Mouse (Mus musculus) forebrain, embryonic 14.5 days (tissue): ENCODE results near the gene Relb. TPM values are rescaled to one million over a fixed set of nuclear protein-coding genes. Genes with fewer than 3 reads are reported as not detected.

Experiments used
- ATAC-seq: fragments of 200-750 bp; cut with Nextera tagmentation; 2 replicates; pipeline ENCODE4 v1.8.0; 2017; ENCODE audit warnings: mild to moderate bottlenecking, moderate library complexity
- DNase-seq: peaks from one replicate; pipeline ENCODE4 v3.0.0-alpha.2; 2015; ENCODE audit warnings: low spot score
- H3K27ac ChIP-seq: fragments of 300-500 bp; sonication (generic); 2 replicates; pipeline ENCODE4 v1.5.1; 2014; ENCODE audit warnings: low read depth, mild to moderate bottlenecking, control low read depth, low read length, moderate library complexity
- H3K27me3 ChIP-seq: fragments of 300-500 bp; sonication (generic); replicated peaks from 2 replicates; pipeline ENCODE4 v1.6.1; 2014; ENCODE audit warnings: low read length, control low read depth, mixed read lengths; ENCODE audit not compliant: control insufficient read depth, insufficient read depth
- H3K36me3 ChIP-seq: fragments of 300-500 bp; sonication (generic); 2 replicates; pipeline ENCODE4 v1.6.1; 2014; ENCODE audit warnings: low read length, control low read depth; ENCODE audit not compliant: control insufficient read depth, insufficient read depth
- H3K4me1 ChIP-seq: fragments of 300-500 bp; sonication (generic); 2 replicates; pipeline ENCODE4 v1.6.1; 2014; ENCODE audit warnings: antibody characterized with exemption, low read length, control low read depth; ENCODE audit not compliant: control insufficient read depth, insufficient read depth
- H3K4me2 ChIP-seq: fragments of 300-500 bp; sonication (generic); 2 replicates; pipeline ENCODE4 v1.6.1; 2014; ENCODE audit warnings: mild to moderate bottlenecking, control low read depth, low read length
- H3K4me3 ChIP-seq: fragments of 300-500 bp; sonication (generic); 2 replicates; pipeline ENCODE4 v1.5.1; 2014; ENCODE audit warnings: low read depth, low read length, control low read depth
- H3K9ac ChIP-seq: fragments of 300-500 bp; sonication (generic); 2 replicates; pipeline ENCODE4 v1.6.1; 2014; ENCODE audit warnings: mild to moderate bottlenecking, low read length, control low read depth, moderate library complexity
- H3K9me3 ChIP-seq: fragments of 300-500 bp; sonication (generic); replicated peaks from 2 replicates; pipeline ENCODE4 v1.6.1; 2016; ENCODE audit warnings: low read length, control low read depth, mixed read lengths; ENCODE audit not compliant: control insufficient read depth
- WGBS: fragments of 180-500 bp; shearing (Covaris S2); extraction: QIAGEN DNeasy Blood & Tissue Kit; methylation state at CpG from one replicate; pipeline ENCODE4 v1.1.7; 2014; 5-methylcytosine and 5-hydroxymethylcytosine counted together
- polyA plus RNA-seq: library from polyadenylated mRNA; unstranded; fragments of >200 nt; fragmentation: Nextera tagmentation; extraction: Ambion mirVana; gene quantifications from 2 replicates; pipeline ENCODE4 v1.2.1, GENCODE M21; 2014

Gene Relb
- polyA plus RNA-seq, 1 experiment from 2014 or later = 3.0 TPM

- no peak for ATAC-seq
- H3K27me3 ChIP-seq = no peaks in the 10 kb centered on the region
- H3K4me3 ChIP-seq = no peak overlapping the region
- peaks cover 78% of the 10 kb centered on the region for H3K36me3 ChIP-seq
- no peaks in the 10 kb centered on the region for H3K9me3 ChIP-seq
- no peak for DNase-seq
- WGBS = 95% methylated on average over 2 of the region's 2 CpGs
- no peaks in the 10 kb centered on the region; the same call in 1 of the 2 replicates for H3K4me1 ChIP-seq
- no peak overlapping the region for H3K9ac ChIP-seq
- H3K27ac ChIP-seq = no peak overlapping the region
- H3K4me2 ChIP-seq = no peak overlapping the region
Measured at GRCm38 (mm10) chr7:19634591-19634990, 5.4 kb upstream of the Relb start.

GRCm38 (mm10) chr7:19633855-19634254 is 4.6 kb upstream of the Relb start:
- H3K27ac ChIP-seq = no peak overlapping the region
- H3K36me3 ChIP-seq = peaks cover 70% of the 10 kb centered on the region
- H3K9ac ChIP-seq = no peak overlapping the region
- H3K4me3 ChIP-seq = no peak overlapping the region
- H3K4me2 ChIP-seq = no peak overlapping the region
- no peak for DNase-seq
- H3K4me1 ChIP-seq = no peaks in the 10 kb centered on the region; the same call in 1 of the 2 replicates
- ATAC-seq = no peak
- WGBS = 91% methylated on average over 15 of the region's 15 CpGs
- no peaks in the 10 kb centered on the region for H3K9me3 ChIP-seq
- no peaks in the 10 kb centered on the region for H3K27me3 ChIP-seq

- no peaks in the 10 kb centered on the region for H3K27me3 ChIP-seq
- H3K36me3 ChIP-seq = peaks cover 64% of the 10 kb centered on the region
- ATAC-seq = no peak
- H3K4me3 ChIP-seq = no peak overlapping the region
- no peak overlapping the region for H3K9ac ChIP-seq
- H3K4me2 ChIP-seq = no peak overlapping the region
- peaks cover under 1% of the 10 kb centered on the region; the same call in 1 of the 2 replicates for H3K4me1 ChIP-seq
- no peak for DNase-seq
- H3K9me3 ChIP-seq = no peaks in the 10 kb centered on the region
- H3K27ac ChIP-seq = no peak overlapping the region
- WGBS = 94% methylated on average over 17 of the region's 17 CpGs
Measured at GRCm38 (mm10) chr7:19633197-19633596, 4.0 kb upstream of the Relb start.

GRCm38 (mm10) chr7:19632720-19633119 is 3.5 kb upstream of the Relb start:
- Histone ChIP-seq H3K4me1 (peaks cover 2% of the 10 kb centered on the region; the same call in 1 of the 2 replicates), H3K9ac (no peak overlapping the region), H3K27me3 (no peaks in the 10 kb centered on the region), H3K4me3 (no peak overlapping the region), H3K36me3 (peaks cover 59% of the 10 kb centered on the region), H3K9me3 (no peaks in the 10 kb centered on the region), H3K27ac (no peak overlapping the region), H3K4me2 (no peak overlapping the region)
- no peak for ATAC-seq
- DNase-seq = no peak

- H3K4me3 ChIP-seq = no peak overlapping the region
- no peaks in the 10 kb centered on the region for H3K27me3 ChIP-seq
- ATAC-seq = no peak
- H3K4me2 ChIP-seq = no peak overlapping the region
- H3K36me3 ChIP-seq = peaks cover 55% of the 10 kb centered on the region
- no peak overlapping the region for H3K9ac ChIP-seq
- H3K27ac ChIP-seq = no peak overlapping the region
- peaks cover 2% of the 10 kb centered on the region; the same call in 1 of the 2 replicates for H3K4me1 ChIP-seq
- no peak for DNase-seq
- H3K9me3 ChIP-seq = no peaks in the 10 kb centered on the region
Measured at GRCm38 (mm10) chr7:19632275-19632674, 3.0 kb upstream of the Relb start.

GRCm38 (mm10) chr7:19628536-19629360 is 490 bp downstream of the Relb start:
- Histone ChIP-seq H3K27ac (peak overlapping the region; percentile 56; the same call in 1 of the 2 replicates), H3K36me3 (peaks cover 19% of the 10 kb centered on the region), H3K9me3 (no peaks in the 10 kb centered on the region), H3K4me1 (peaks cover 2% of the 10 kb centered on the region; the same call in 1 of the 2 replicates), H3K4me3 (peak overlapping the region; percentile 67), H3K4me2 (peak overlapping the region; percentile 98), H3K9ac (peak overlapping the region; percentile 52; the same call in 1 of the 2 replicates), H3K27me3 (no peaks in the 10 kb centered on the region)
- DNase-seq (peak; percentile 85), ATAC-seq (peak; percentile 86)
- WGBS = 1% methylated on average over 56 of the region's 57 CpGs

GRCm38 (mm10) chr7:19628192-19628535 is 1.1 kb downstream of the Relb start:
- H3K27ac ChIP-seq = no peak overlapping the region
- no peaks in the 10 kb centered on the region for H3K9me3 ChIP-seq
- H3K27me3 ChIP-seq = no peaks in the 10 kb centered on the region
- DNase-seq (no peak), ATAC-seq (no peak)
- peak overlapping the region; percentile 67 for H3K4me3 ChIP-seq
- peaks cover 2% of the 10 kb centered on the region; the same call in 1 of the 2 replicates for H3K4me1 ChIP-seq
- 18% methylated on average over 17 of the region's 17 CpGs for WGBS
- H3K36me3 ChIP-seq = peaks cover 13% of the 10 kb centered on the region
- peak overlapping the region; percentile 98 for H3K4me2 ChIP-seq
- H3K9ac ChIP-seq = 0 out of 2 replicates have a peak overlapping the region, but pooled peaks have one; percentile 2

- H3K36me3 ChIP-seq = peaks cover 9% of the 10 kb centered on the region; the same call in 1 of the 2 replicates
- H3K4me2 ChIP-seq = 0 out of 2 replicates have a peak overlapping the region, but pooled peaks have one; percentile 98
- H3K9ac ChIP-seq = no peak overlapping the region
- H3K27ac ChIP-seq = no peak overlapping the region
- DNase-seq (no peak), ATAC-seq (no peak)
- H3K4me3 ChIP-seq = no peak overlapping the region
- H3K27me3 ChIP-seq = no peaks in the 10 kb centered on the region
- peaks cover 2% of the 10 kb centered on the region; the same call in 1 of the 2 replicates for H3K4me1 ChIP-seq
- H3K9me3 ChIP-seq = no peaks in the 10 kb centered on the region
- 72% methylated on average over 3 of the region's 3 CpGs for WGBS
Measured at GRCm38 (mm10) chr7:19627721-19628120, 1.5 kb downstream of the Relb start.

- Histone ChIP-seq H3K4me1 (peaks cover 6% of the 10 kb centered on the region; the same call in 1 of the 2 replicates), H3K4me3 (no peak overlapping the region), H3K9me3 (no peaks in the 10 kb centered on the region), H3K27me3 (no peaks in the 10 kb centered on the region), H3K27ac (no peak overlapping the region), H3K9ac (no peak overlapping the region), H3K4me2 (no peak overlapping the region), H3K36me3 (no peaks in the 10 kb centered on the region)
- no peak for ATAC-seq
- DNase-seq = no peak
- WGBS = 78% methylated on average over 2 of the region's 2 CpGs
Measured at GRCm38 (mm10) chr7:19623433-19623832, 5.8 kb downstream of the Relb start.
